Mouse (Mus musculus): ENCODE data around the gene Plac9a.
"Not testable (repeated sequence)": the region's sequence is repeated elsewhere in the genome, so short reads cannot be mapped to it uniquely, and the experiment has no call there.

The Plac9a gene

DNA sequence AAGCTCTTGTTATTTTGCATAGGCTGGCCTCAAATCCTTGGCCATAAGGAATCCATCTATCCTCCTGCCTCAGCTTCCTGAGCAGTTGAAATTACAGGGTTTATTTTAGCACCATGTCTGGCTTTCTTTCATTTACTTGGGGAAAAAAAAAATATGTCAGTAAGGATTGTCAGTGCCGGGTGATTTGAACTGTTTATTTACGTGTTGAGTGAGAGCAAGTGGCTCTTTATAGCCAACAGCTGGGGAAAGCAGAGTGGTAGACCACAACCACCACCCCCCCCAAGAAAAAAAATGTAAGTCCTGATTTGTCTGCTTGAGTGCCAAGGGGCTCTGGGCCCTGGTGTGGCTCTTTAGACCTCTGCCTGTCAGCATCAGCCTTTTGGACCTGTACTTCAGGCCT, 39.2 kb downstream of the Plac9a start:
- DNase-seq, result no peak

- no peak for DNase-seq
Observed at GRCm38 (mm10) chr14:25861771-25862530, 40.9 kb downstream of the Plac9a start.

DNA sequence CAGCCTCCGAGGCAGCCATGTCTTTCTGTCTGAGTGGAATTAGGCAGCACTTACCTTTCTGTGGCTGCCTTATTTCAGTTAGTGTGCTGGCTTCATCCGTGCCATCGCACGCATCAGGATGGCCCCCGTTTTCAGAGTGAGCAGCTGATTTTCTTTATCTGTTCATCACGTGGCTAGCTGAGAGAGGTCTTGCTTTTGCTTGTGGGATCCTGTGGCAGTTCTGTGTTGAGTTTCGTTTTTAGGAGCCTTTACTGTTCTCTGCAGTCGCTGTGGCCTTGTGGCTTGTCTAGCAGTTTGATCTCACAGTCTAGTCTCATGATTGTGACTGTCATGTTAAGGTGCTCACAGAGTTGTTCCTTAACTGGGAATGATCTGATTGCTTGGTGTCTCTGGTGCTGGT, 45.0 kb downstream of the Plac9a start:
- DNase-seq, result no peak

DNA sequence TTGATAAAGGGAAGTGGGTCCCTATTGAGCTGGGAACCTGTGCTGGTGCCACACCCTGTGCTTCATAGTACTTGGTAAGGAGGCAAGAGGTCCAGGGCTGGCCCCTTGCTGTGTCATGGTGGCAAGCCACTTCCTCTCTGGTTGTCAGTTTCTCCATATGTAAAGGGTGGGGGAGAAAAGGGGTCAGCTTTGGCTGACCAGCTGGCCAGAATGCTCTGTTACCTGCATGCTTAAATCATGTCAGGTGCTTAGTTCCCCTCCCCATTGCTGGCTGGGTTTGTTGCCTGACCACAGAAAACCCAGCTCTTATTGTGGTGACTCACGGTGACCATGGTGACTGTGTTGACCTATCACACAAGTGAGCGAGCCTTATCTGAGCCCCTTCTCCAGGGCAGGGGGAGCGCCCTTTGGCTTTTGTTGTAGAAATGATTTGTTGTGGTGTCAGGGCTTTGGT, 45.7 kb downstream of the Plac9a start:
- DNase-seq, result no peak

GRCm38 (mm10) chr14:25855241-25855885, 47.5 kb downstream of the Plac9a start:
- no peak for DNase-seq

GRCm38 (mm10) chr14:25853717-25854452, 49.0 kb downstream of the Plac9a start:
- DNase-seq, result no peak

GRCm38 (mm10) chr14:25853295-25853694, 49.6 kb downstream of the Plac9a start:
- no peak for DNase-seq

GRCm38 (mm10) chr14:25852121-25852561, 50.8 kb downstream of the Plac9a start:
- DNase-seq, result no peak

DNA sequence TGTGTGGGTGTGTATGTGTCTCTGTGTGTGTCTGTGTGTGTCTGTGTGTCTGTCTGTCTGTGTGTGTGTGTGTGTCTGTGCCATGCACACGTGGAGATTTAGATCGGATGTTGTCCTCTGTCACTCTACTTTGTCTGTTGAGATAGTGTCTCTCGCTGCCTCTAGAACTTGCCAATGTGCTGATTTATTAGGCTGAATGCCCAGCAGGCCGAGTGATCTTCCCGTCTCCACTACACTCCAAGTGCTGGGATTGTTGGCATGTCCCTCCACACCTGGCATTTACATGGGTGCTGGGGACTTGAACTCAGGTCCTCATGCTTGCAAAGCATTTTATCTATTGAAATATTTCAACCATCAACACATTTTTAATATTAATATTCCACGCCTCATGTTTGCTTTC, 51.7 kb downstream of the Plac9a start:
- DNase-seq, result no peak

GRCm38 (mm10) chr14:25850433-25850832, 52.5 kb downstream of the Plac9a start:
- DNase-seq, result no peak

DNA sequence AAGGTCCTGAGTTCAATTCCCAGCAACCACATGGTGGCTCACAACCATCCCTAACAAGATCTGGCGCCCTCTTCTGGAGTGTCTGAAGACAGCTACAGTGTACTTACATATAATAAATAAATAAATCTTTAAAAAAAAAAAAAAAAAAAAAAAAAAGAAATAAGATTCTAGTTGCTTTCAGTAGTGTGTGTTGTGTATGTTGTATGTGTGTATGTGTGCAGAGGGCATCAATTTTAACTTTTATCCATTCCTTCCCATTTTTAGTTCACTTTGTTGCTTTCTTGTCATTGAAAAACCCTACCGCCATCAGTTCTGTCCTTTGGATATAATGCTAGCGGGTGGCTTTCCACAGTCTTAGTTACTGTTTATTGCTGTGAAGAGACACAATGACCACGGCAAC, 54.2 kb downstream of the Plac9a start:
- DNase-seq, result not testable (repeated sequence)

DNA sequence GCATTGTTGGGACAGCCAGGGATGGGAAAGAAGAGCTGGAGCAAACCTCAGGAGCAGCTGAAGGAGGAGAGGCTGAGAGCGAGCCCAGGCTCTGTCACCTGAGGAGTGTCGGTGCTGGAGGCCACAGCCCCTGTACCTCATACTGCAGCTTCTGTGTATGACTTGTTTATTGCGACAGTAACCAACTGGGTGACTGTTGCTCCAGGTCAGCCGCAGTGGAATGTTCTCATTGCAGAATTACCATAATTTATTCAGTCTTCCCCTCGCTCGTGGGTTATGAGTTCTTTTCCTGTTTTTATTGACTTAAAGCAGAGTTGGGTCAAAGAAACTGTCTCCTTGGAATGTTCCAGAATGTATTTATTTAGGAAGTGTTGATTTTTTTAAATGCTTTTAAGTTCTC, 54.7 kb downstream of the Plac9a start:
- no peak for DNase-seq

GRCm38 (mm10) chr14:25847660-25848059, 55.2 kb downstream of the Plac9a start:
- DNase-seq, result no peak

DNA sequence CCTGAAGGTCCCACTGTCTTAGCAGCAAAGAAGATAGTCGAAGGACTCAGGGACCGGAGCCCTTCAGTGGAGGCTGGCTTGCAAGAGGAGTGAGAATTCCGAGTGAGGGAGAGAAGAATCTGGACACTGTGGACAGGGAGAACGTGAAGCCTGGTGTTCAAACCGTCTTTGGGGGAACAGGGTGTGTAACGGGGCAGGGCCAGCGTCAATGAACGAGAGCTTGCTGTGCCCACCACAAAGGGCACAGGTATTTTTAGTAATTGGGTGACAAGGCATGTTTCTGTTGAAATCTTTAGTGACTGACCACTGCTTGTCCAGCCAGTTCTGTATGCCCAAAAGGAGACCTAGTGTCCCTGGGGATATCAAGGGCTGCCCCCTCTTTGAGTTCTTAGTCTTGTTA, 56.4 kb downstream of the Plac9a start:
- DNase-seq, result no peak

- no peak for DNase-seq
Observed at GRCm38 (mm10) chr14:25845832-25846383, 57.0 kb downstream of the Plac9a start.

DNA sequence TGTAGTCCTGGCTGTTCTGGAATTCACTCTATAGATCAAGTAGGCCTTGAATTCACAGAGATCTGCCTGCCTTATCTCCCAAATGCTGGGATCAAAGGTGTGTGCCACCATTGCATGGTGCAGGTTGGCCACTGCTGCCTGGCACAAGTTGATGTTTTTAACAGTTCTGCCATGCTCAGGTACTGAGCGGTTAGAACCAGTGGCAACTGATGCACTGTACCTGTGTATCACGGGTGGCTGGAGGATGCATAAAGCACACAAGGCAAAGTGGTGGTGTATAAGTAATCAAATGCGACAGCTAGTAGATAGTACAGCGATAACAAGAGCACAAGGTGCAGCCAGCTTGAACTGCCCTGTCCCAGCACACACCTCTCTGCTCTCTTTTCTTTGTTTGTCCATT, 58.5 kb downstream of the Plac9a start:
- no peak for DNase-seq

- DNase-seq, result no peak
Observed at GRCm38 (mm10) chr14:25842688-25843003, 60.3 kb downstream of the Plac9a start.

- DNase-seq, result peak; percentile 89 to 96
Observed at GRCm38 (mm10) chr14:25841991-25842687, 60.8 kb downstream of the Plac9a start, which contains the start of gene Anxa11. TSS of gene Anxa11 (plus strand) at chr14:25842156.

- DNase-seq, result no peak
Observed at GRCm38 (mm10) chr14:25841579-25841978, 61.3 kb downstream of the Plac9a start.

- DNase-seq, result no peak
Observed at GRCm38 (mm10) chr14:25840961-25841360, 61.9 kb downstream of the Plac9a start.

- no peak for DNase-seq
Observed at GRCm38 (mm10) chr14:25839791-25840190, 63.1 kb downstream of the Plac9a start.

DNA sequence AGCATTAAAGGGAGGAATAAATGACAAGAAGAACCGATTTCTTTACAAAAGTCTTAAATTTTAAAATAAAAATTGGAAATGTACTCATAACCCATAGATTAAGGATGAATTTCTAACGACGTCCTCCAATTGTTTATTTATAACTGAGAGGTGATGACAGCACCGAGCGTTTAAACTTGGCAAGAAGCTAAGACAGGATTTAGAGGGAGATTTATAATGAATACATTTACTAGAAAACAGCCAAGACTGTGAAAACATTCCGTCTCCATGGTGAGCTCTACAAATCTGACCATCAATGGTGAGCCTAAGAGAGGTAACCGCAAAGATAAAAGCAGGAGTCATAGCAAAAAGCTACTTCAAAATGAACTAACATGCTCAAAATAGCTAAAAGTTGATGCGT, 64.5 kb downstream of the Plac9a start:
- DNase-seq, result no peak
